Mouse (Mus musculus) testis, adult 2 months (tissue): ENCODE measurements around the gene Lypd5.

Experiments used
- CTCF ChIP-seq: fragments of 200-500 bp; IDR thresholded peaks from 2 replicates; pipeline ENCODE4 v1.5.1; 2012; ENCODE audit warnings: low read depth, mild to moderate bottlenecking, inconsistent platforms, low read length, moderate library complexity; ENCODE audit not compliant: control insufficient read depth, insufficient read depth, insufficient replicate concordance
- POLR2A ChIP-seq: fragments of 200-500 bp; IDR thresholded peaks from 2 replicates; pipeline ENCODE4 v1.6.1; 2012; ENCODE audit warnings: low read depth, mild to moderate bottlenecking, inconsistent platforms, low read length, moderate library complexity; ENCODE audit not compliant: control insufficient read depth

- TF ChIP-seq CTCF (no peak), POLR2A (no peak)
Observed at GRCm38 (mm10) chr7:24398364-24398913, 49.4 kb downstream of the Lypd5 start.
